Mouse (Mus musculus) gastrocnemius, postnatal 14 days (tissue): ENCODE data around the gene Gramd1a. TPM values are rescaled to one million over a fixed set of nuclear protein-coding genes. Genes with fewer than 3 reads are reported as not detected.

ENCODE experiments used
- DNase-seq: peaks from one replicate; pipeline ENCODE4 v3.0.0; 2021; ENCODE audit warnings: mixed read lengths
- intact Hi-C: fragments of 180-260 bp; cut with DNase I; formaldehyde crosslinking; loops from one replicate; pipeline ENCODE4 v1.15.1; 2025; ENCODE audit warnings: low total_unique reads
- total RNA-seq, 2 experiments: library from RNA; stranded (reverse); gene quantifications; 2 replicates each; pipeline ENCODE4 v1.2.3; 2021

Gramd1a gene
- total RNA-seq, 2 experiments from 2014 or later, result 23.9 to 36.8 TPM

- no peak for DNase-seq
- intact Hi-C loops, result no loop called here
Measured at GRCm38 (mm10) chr7:31106166-31106565, 49.5 kb downstream of the Gramd1a start.

DNA sequence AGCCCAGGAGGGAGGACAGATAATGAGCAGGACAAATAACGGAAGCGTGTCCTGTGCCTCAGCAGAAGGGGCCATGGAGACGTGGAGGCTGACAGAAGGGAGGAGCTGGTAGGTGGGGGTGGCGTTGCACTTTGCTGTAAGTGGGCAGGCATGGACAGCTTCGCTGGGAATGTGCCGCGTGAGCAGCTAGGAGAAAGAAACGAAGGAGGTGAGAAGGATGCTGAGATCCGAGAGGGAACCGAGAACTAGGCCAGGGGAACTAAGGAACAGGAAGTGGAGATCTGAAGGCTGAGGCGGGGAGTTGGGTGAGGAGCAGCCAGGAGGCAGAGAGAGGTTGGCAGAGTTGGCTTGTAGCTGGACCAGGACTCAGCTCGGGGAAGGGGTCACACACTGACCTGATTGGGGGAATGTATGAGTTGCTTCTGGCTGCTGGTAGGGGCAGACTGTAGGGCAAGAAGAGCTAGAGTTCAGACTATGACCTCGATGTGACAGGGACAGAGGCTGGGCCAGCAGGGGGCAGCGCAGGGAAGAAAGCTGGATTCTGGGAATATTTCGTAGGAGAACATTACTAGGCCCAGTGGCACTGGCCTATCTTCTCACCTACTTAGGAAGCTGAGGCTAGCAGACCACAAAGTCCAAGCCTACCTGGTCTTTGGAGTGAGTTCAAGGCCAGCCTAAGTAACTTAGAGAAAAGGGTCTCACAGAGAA, 50.5 kb downstream of the Gramd1a start:
- peak; percentile 73 for DNase-seq
- intact Hi-C loops, result no loop called here

GRCm38 (mm10) chr7:31100786-31101185, 54.9 kb downstream of the Gramd1a start:
- no peak for DNase-seq
- intact Hi-C loops, result no loop called here

DNA sequence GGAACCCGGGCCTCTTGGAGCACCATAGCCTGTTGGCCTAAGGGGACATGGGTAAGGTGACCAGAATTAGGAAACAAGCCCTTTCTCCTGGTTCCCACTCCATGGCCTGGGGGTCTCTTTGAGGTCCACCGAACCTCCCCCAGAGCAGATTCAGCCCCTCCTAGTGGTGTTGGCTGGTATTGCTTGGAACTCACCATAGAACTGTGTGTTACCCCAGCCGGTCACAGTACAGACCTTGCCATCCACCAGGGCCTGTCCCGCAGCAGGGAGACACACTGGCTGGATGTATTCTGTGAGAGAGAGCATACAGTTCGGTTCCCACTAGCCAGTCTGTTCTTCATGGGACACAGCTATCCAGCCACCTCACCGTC, 56.1 kb downstream of the Gramd1a start:
- intact Hi-C loops, result loop anchor here (2.0 kb wide), 1 partner anchor 41 kb away; the partner anchor contains the start of gene Lgi4
- no peak for DNase-seq

- intact Hi-C loops, result loop anchor here (2.0 kb wide), 1 partner anchor 40 kb away; the partner anchor contains the start of gene Lgi4
Measured at GRCm38 (mm10) chr7:31098697-31099611, 56.7 kb downstream of the Gramd1a start.

GRCm38 (mm10) chr7:31097583-31098248, 58.0 kb downstream of the Gramd1a start:
- intact Hi-C loops, result loop anchor here (2.0 kb wide), 1 partner anchor 39 kb away; the partner anchor contains the start of gene Lgi4

More at GRCm38 (mm10) chr7:31098697-31099611, 56.7 kb downstream of the Gramd1a start:
- no peak for DNase-seq

GRCm38 (mm10) chr7:31096892-31097564, 58.7 kb downstream of the Gramd1a start:
- intact Hi-C loops, result no loop called here
- DNase-seq, result no peak

More at GRCm38 (mm10) chr7:31097583-31098248, 58.0 kb downstream of the Gramd1a start:
- peak; percentile 93 for DNase-seq

GRCm38 (mm10) chr7:31094774-31095501, 60.8 kb downstream of the Gramd1a start:
- intact Hi-C loops, result no loop called here
- no peak for DNase-seq

GRCm38 (mm10) chr7:31089721-31090120, 66.0 kb downstream of the Gramd1a start:
- no peak for DNase-seq
- intact Hi-C loops, result no loop called here

DNA sequence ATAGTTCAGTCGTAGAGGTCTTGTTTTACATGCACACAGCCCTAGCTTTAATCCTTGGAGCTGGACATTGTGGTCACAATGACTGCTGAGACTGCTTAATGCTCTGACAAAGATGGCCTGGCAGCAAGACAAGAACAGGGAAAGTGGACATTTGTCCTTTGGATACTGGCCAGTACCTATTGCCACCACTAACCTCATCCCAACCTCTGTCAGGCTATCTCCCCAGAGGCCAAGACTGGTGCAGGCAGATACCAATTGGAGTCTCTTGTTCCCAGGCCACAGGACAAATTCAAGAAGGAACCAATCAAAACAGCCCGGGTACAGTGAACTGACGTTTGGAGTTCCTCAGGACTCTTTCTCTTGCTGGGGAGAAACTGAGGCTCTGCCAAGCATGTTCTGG, 67.5 kb downstream of the Gramd1a start:
- intact Hi-C loops, result no loop called here
- no peak for DNase-seq

DNA sequence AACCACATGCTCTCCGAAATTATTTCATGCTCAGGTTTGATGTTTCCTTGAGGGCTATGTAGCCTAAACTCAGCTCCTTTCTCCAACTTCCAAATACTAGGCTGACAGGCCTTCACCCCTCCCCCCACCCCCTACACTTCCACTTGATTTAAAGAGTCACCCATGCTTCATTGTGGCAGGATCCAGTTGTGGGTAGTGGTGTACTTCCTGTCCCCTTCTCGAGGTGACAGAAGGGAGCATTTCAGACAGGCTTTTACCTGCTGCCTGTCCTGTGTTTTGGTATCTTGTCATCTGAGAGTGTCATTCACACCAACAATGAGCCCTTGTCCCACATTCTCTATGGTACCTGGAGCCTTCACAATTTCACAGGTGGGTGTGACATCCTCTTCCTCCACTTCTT, 68.4 kb downstream of the Gramd1a start:
- intact Hi-C loops, result no loop called here

GRCm38 (mm10) chr7:31086175-31086755, 69.4 kb downstream of the Gramd1a start:
- DNase-seq, result no peak
- intact Hi-C loops, result no loop called here

More for the DNA sequence above, 68.4 kb downstream of the Gramd1a start:
- DNase-seq, result no peak

- peak; percentile 66 for DNase-seq
- intact Hi-C loops, result no loop called here
Measured at GRCm38 (mm10) chr7:31085171-31085570, 70.5 kb downstream of the Gramd1a start.

GRCm38 (mm10) chr7:31084140-31084539, 71.6 kb downstream of the Gramd1a start:
- no peak for DNase-seq
- intact Hi-C loops, result no loop called here

DNA sequence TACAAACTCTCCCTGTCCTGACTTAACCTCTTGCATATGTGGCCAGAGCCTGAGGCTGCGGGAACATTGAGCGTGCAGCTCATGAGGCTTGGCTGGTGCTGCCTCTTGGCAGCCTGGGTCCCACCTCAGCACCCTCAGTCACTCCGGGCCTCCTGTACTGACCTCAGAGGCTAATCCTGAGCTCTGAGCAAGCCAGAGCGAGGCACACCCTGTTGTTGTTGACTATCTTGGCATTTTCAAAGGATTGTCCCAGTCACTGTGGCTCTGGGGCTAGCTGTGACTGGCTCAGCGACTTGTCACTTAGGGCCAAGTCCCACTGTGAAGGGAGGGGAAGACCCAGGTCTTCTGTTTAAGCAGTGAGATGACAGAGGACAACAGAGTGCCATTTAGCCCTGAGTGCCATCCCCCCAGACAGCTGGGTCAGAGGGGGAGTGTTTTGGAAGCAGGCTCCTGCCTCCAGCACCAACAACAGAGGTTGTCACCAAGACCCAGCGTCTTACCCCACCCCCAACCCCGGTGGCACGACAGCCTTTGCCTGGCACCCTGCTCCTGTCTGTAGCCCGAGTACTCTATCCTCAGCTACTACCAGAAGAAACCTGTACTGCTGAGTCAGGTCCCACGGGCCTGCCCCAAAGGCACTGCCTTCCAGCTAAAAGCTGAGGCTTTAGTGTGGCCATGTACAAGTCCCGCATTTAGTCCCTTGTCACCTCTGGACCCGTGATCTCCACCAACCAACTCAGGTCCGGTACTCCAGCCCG, 72.7 kb downstream of the Gramd1a start:
- peak; percentile 86 for DNase-seq
- intact Hi-C loops, result no loop called here

GRCm38 (mm10) chr7:31082106-31082505, 73.6 kb downstream of the Gramd1a start:
- DNase-seq, result no peak
- intact Hi-C loops, result no loop called here

GRCm38 (mm10) chr7:31081106-31081505, 74.6 kb downstream of the Gramd1a start:
- intact Hi-C loops, result no loop called here
- no peak for DNase-seq

GRCm38 (mm10) chr7:31080611-31081010, 75.1 kb downstream of the Gramd1a start:
- intact Hi-C loops, result no loop called here
- no peak for DNase-seq
